Mouse (Mus musculus): ENCODE measurements around the gene Vsig8. TPM values are rescaled to one million over a fixed set of nuclear protein-coding genes. Genes with fewer than 3 reads are reported as not detected.
A peak's percentile ranks its signal among the peaks of the same experiment; 100 is the strongest.

Gene Vsig8
- polyA plus RNA-seq, 1 experiment from 2014 or later: 1.2 TPM

DNA sequence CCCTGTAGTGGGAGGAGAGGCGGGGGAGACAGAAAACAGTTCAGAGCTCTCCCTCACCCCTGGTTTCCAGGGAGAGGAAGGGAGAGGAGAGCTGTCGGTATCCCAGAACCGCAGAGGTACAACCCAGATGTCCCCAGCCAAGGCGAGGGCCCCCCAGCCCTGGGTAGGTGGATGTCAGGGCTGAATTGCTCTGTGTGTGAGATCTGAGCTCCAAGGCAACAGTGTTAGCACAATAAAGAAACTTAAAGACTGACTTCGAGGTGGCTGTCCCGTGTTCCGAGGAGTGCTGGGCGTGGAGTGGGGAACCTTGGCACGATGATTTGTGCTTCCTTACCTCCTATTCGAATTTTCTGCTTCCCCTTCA is 7.7 kb downstream of the Vsig8 start:
- peak overlapping the region; percentile 93 for H3K9ac ChIP-seq (ENCODE audit: low read depth, low read length)

DNA sequence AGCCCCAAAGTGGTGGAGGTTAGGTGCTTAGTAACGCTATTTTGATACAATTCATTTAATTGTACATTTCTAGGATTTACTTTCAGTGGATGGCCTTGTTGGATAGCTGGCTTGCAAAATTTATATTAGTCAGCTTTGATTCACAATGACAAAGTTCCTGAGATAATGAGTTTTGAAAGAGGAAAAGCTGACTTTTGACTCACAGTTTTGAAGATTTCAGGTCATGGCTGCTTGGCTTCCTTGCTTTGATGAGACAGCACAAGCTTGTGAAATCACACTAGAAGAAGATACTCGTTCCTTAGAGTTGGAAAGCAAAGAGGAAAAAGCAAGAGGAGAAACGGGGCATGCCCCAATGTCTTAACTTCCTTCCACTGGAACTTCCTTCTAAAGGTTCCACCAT is 10.4 kb downstream of the Vsig8 start:
- Histone ChIP-seq H3K9me3 (ENCODE audit: control insufficient read depth, low read length) (no peaks in the 10 kb centered on the region), H3K36me3 (ENCODE audit: control insufficient read depth, insufficient read depth, low read length) (no peaks in the 10 kb centered on the region), H3K4me3 (ENCODE audit: low read length) (no peak overlapping the region), H3K27ac (ENCODE audit: low read depth, low read length) (no peak overlapping the region), H3K4me2 (ENCODE audit: low read length) (no peak overlapping the region), H3K9ac (ENCODE audit: low read depth, low read length) (no peak overlapping the region), H3K4me1 (ENCODE audit: control insufficient read depth, insufficient read depth, low read depth, low read length) (peaks cover 13% of the 10 kb centered on the region), H3K27me3 (replicated peaks; ENCODE audit: control insufficient read depth, insufficient read depth, low read length) (peaks cover 2% of the 10 kb centered on the region)
- 75% methylated on average over 3 of the region's 3 CpGs for WGBS
- ATAC-seq: no peak

More for the DNA sequence above, 7.7 kb downstream of the Vsig8 start:
- peak overlapping the region; percentile 82 for H3K4me3 ChIP-seq (ENCODE audit: low read length)
- peak overlapping the region; percentile 97 for H3K4me2 ChIP-seq (ENCODE audit: low read length)
- peaks cover 2% of the 10 kb centered on the region for H3K27me3 ChIP-seq (replicated peaks; ENCODE audit: control insufficient read depth, insufficient read depth, low read length)
- peak; percentile 68 for ATAC-seq
- no peaks in the 10 kb centered on the region for H3K9me3 ChIP-seq (ENCODE audit: control insufficient read depth, low read length)
- H3K27ac ChIP-seq (ENCODE audit: low read depth, low read length): no peak overlapping the region; the same call in 1 of the 2 replicates
- peaks cover 13% of the 10 kb centered on the region for H3K4me1 ChIP-seq (ENCODE audit: control insufficient read depth, insufficient read depth, low read depth, low read length)
- no peaks in the 10 kb centered on the region for H3K36me3 ChIP-seq (ENCODE audit: control insufficient read depth, insufficient read depth, low read length)
- 0% methylated on average over 9 of the region's 10 CpGs for WGBS

DNA sequence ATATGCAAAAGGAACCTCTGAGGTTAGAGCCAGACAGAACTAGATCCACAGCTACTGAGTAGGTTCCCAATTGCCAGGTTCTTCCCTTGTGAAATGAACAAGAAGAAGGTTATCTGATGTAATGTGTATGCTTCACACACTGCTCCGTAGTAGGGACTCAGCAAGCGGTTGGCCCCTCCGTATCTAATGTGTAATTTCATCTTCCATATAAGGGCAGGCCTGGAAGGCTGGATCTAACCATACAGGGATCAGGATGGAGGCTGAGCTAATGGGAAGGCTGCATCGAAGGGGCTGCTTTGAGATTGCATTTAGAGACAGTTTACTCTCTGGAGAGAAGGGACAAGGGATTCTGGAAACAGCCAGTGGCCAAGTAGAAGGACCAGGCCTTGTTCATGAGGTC is 12.0 kb downstream of the Vsig8 start:
- H3K4me1 ChIP-seq (ENCODE audit: control insufficient read depth, insufficient read depth, low read depth, low read length): peaks cover 5% of the 10 kb centered on the region; the same call in 1 of the 2 replicates
- 67% methylated on average over 4 of the region's 4 CpGs for WGBS
- ATAC-seq: no peak
- no peak overlapping the region for H3K9ac ChIP-seq (ENCODE audit: low read depth, low read length)
- no peak overlapping the region for H3K4me2 ChIP-seq (ENCODE audit: low read length)
- no peaks in the 10 kb centered on the region for H3K9me3 ChIP-seq (ENCODE audit: control insufficient read depth, low read length)
- H3K4me3 ChIP-seq (ENCODE audit: low read length): no peak overlapping the region
- no peaks in the 10 kb centered on the region for H3K27me3 ChIP-seq (replicated peaks; ENCODE audit: control insufficient read depth, insufficient read depth, low read length)
- H3K36me3 ChIP-seq (ENCODE audit: control insufficient read depth, insufficient read depth, low read length): no peaks in the 10 kb centered on the region
- H3K27ac ChIP-seq (ENCODE audit: low read depth, low read length): no peak overlapping the region

DNA sequence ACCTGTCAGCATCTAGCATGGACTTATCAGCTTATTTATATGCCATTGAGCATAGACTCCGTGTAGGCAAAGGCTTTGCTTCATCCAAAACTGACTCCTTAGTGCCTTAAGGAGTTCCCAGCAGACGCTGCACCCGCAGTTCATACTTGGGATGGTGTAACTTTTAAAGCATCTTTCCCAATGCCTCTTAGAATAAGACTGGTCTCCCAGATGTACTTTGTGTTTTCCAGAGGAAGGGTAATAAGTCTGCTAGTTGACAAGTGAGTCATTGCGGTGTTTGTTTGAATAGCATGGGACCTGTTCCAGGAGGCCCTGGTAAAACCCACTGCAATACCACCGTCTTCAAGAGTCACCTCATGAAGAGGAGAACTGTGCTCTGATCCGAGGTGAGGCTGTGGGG is 24.4 kb downstream of the Vsig8 start:
- no peaks in the 10 kb centered on the region for H3K27me3 ChIP-seq (replicated peaks; ENCODE audit: control insufficient read depth, insufficient read depth, low read length)
- no peak overlapping the region for H3K9ac ChIP-seq (ENCODE audit: low read depth, low read length)
- no peak overlapping the region for H3K4me3 ChIP-seq (ENCODE audit: low read length)
- ATAC-seq: no peak
- no peak overlapping the region for H3K4me2 ChIP-seq (ENCODE audit: low read length)
- WGBS: 81% methylated on average over 6 of the region's 6 CpGs
- no peaks in the 10 kb centered on the region for H3K9me3 ChIP-seq (ENCODE audit: control insufficient read depth, low read length)
- H3K36me3 ChIP-seq (ENCODE audit: control insufficient read depth, insufficient read depth, low read length): no peaks in the 10 kb centered on the region
- H3K4me1 ChIP-seq (ENCODE audit: control insufficient read depth, insufficient read depth, low read depth, low read length): peaks cover 2% of the 10 kb centered on the region
- H3K27ac ChIP-seq (ENCODE audit: low read depth, low read length): no peak overlapping the region

DNA sequence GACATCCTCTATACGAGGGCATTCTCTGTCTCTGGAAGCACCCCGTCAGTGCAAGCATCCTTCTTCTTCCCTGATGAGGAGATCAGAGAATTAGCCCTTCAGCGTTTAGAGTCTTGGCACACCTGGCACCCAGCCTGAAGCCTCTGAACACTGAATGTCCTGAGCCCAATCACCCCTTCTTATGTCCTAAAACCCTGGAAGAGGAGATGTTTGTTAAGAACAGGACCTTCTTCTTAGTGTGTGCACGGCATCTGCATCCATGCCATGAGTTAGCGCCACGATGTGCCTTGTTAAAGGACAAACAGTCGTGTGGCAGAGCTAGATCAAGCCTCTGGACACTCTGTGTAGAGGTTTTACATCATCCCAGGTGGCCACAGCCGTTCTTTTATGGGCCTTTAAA is 26.7 kb downstream of the Vsig8 start:
- H3K4me2 ChIP-seq (ENCODE audit: low read length): no peak overlapping the region
- H3K27me3 ChIP-seq (replicated peaks; ENCODE audit: control insufficient read depth, insufficient read depth, low read length): no peaks in the 10 kb centered on the region
- H3K4me3 ChIP-seq (ENCODE audit: low read length): no peak overlapping the region
- H3K27ac ChIP-seq (ENCODE audit: low read depth, low read length): no peak overlapping the region
- ATAC-seq: no peak
- H3K9ac ChIP-seq (ENCODE audit: low read depth, low read length): no peak overlapping the region
- no peaks in the 10 kb centered on the region for H3K9me3 ChIP-seq (ENCODE audit: control insufficient read depth, low read length)
- H3K36me3 ChIP-seq (ENCODE audit: control insufficient read depth, insufficient read depth, low read length): no peaks in the 10 kb centered on the region
- 86% methylated on average over 8 of the region's 8 CpGs for WGBS
- H3K4me1 ChIP-seq (ENCODE audit: control insufficient read depth, insufficient read depth, low read depth, low read length): peaks cover 15% of the 10 kb centered on the region

DNA sequence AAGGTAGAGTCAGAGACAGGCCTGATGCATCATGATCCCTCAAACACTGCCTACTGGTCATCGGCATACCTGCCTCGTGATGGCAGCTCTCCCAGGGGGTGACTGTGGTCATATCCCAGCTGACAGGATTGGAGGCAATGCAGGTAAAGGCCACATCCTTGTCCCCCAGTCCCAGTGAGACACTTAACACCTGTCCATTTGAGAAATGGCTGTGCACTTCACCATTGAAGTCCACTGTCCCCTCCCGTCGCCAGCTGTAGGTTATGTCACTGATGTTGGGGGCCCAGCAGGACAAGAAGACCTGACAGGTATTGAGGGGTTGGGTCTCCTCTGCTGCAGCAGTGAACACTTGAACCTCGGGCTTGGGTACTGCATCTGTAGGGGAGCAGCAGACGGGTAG is 28.5 kb downstream of the Vsig8 start:
- no peak overlapping the region for H3K27ac ChIP-seq (ENCODE audit: low read depth, low read length)
- 86% methylated on average over 6 of the region's 6 CpGs for WGBS
- ATAC-seq: no peak
- no peaks in the 10 kb centered on the region for H3K27me3 ChIP-seq (replicated peaks; ENCODE audit: control insufficient read depth, insufficient read depth, low read length)
- H3K4me1 ChIP-seq (ENCODE audit: control insufficient read depth, insufficient read depth, low read depth, low read length): peaks cover 15% of the 10 kb centered on the region
- no peaks in the 10 kb centered on the region for H3K9me3 ChIP-seq (ENCODE audit: control insufficient read depth, low read length)
- H3K4me2 ChIP-seq (ENCODE audit: low read length): no peak overlapping the region
- H3K9ac ChIP-seq (ENCODE audit: low read depth, low read length): no peak overlapping the region
- H3K4me3 ChIP-seq (ENCODE audit: low read length): no peak overlapping the region
- no peaks in the 10 kb centered on the region for H3K36me3 ChIP-seq (ENCODE audit: control insufficient read depth, insufficient read depth, low read length)

DNA sequence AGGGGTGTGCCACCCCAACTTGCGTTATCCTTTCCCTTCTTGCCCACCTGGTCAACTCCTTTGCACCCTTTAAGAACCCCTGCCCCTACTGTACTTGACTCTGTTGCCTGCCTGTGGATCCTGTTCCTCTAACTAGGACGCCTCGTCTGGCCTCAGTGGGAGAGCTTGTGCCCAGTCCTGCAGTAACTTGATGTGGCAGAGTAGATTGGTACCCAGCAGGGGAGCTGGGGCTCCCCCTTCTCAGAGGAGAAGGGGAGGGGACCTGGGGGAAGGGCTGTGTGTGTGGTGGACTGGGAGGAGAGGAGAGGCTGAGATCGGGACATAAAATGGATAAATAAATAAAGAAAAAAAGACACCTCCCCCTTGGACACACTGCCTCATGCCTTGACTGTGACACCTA is 29.3 kb downstream of the Vsig8 start:
- no peak; the same call in 1 of the 2 replicates for ATAC-seq
- Histone ChIP-seq H3K36me3 (ENCODE audit: control insufficient read depth, insufficient read depth, low read length) (no peaks in the 10 kb centered on the region), H3K4me3 (ENCODE audit: low read length) (no peak overlapping the region), H3K27me3 (replicated peaks; ENCODE audit: control insufficient read depth, insufficient read depth, low read length) (no peaks in the 10 kb centered on the region), H3K27ac (ENCODE audit: low read depth, low read length) (no peak overlapping the region), H3K9me3 (ENCODE audit: control insufficient read depth, low read length) (no peaks in the 10 kb centered on the region), H3K4me1 (ENCODE audit: control insufficient read depth, insufficient read depth, low read depth, low read length) (peaks cover 15% of the 10 kb centered on the region), H3K9ac (ENCODE audit: low read depth, low read length) (no peak overlapping the region), H3K4me2 (ENCODE audit: low read length) (no peak overlapping the region)
- WGBS: 49% methylated on average over 4 of the region's 4 CpGs

DNA sequence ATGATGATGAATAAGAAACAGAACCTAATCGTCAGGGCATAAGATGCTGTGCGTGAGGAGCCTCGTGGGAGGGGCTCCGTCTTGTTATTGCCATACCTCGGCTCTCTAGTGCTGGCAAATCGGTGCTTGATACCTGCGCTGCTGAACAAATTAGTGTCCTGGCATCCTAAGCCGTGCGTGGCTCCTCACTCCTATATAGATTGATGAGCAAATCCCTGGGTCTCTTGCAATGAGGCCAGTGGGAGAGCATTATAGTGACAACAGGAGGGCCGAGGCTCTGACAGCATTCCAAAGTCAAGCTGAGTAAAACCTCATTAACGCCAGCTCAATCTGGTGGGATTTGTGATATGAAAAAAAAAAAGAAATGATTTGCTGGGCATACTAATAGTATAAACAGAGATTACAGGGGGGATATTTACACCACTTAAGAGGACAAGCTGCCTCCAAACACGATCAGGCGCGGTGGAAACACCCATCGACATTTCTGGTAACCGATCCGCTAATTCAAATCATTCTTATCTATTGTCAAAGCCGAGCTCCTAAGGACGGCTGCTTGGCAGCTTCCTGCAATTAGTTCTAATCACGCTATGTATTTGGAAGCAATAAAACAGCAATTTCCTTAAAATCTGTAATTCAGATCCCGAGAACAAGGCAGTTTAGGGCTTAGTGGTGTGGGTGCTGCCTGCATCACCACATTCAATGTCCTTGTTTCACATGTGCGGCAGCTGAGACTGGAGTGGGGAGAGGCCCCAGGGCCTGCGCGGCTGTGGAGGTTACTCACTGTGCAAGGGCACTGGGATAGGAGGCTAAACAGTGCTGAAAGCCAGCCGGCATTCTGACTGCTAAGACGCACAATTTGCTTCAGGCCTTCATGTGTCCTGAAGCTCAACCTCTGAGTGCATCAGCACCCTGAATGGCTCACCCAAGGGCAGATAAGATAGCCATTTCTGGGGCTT is 30.2 kb downstream of the Vsig8 start:
- H3K4me1 ChIP-seq (ENCODE audit: control insufficient read depth, insufficient read depth, low read depth, low read length): peaks cover 15% of the 10 kb centered on the region
- H3K4me3 ChIP-seq (ENCODE audit: low read length): no peak overlapping the region
- H3K4me2 ChIP-seq (ENCODE audit: low read length): peak overlapping the region; percentile 35
- H3K9ac ChIP-seq (ENCODE audit: low read depth, low read length): peak overlapping the region; percentile 47; the same call in 1 of the 2 replicates
- H3K36me3 ChIP-seq (ENCODE audit: control insufficient read depth, insufficient read depth, low read length): no peaks in the 10 kb centered on the region
- no peaks in the 10 kb centered on the region for H3K27me3 ChIP-seq (replicated peaks; ENCODE audit: control insufficient read depth, insufficient read depth, low read length)
- peak overlapping the region; percentile 63; the same call in 1 of the 2 replicates for H3K27ac ChIP-seq (ENCODE audit: low read depth, low read length)
- H3K9me3 ChIP-seq (ENCODE audit: control insufficient read depth, low read length): no peaks in the 10 kb centered on the region
- ATAC-seq: peak; percentile 71
- WGBS: 21% methylated on average over 26 of the region's 26 CpGs

DNA sequence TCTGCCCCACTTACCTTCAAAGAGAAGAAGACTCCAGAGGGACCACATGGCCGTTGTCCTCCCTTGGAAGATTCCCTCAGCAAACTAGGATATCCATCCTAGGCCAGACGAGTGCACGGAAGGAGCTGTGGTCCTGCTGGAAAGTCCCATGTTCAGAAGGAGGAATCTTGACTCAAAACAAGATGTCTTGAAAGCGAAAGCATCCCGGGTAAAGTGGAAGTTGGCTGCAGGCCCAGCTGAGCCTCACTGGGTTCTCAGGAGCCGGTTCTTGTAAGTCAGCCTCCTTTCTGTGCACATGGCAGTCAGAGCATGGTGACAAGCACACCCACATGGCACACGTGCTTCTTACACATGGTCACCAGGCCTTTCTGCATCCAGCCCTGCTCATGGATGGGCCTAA is 34.6 kb downstream of the Vsig8 start, which contains the start of gene Slamf8:
Gene Slamf8, minus strand, starts transcription at position 184 of the 400 bp plus-strand sequence.
- Histone ChIP-seq H3K36me3 (ENCODE audit: control insufficient read depth, insufficient read depth, low read length) (no peaks in the 10 kb centered on the region), H3K27me3 (replicated peaks; ENCODE audit: control insufficient read depth, insufficient read depth, low read length) (no peaks in the 10 kb centered on the region), H3K4me3 (ENCODE audit: low read length) (no peak within 1 kb of the TSS), H3K4me2 (ENCODE audit: low read length) (no peak within 1 kb of the TSS), H3K4me1 (ENCODE audit: control insufficient read depth, insufficient read depth, low read depth, low read length) (peaks cover 10% of the 10 kb centered on the region), H3K9ac (ENCODE audit: low read depth, low read length) (no peak within 1 kb of the TSS), H3K9me3 (ENCODE audit: control insufficient read depth, low read length) (no peaks in the 10 kb centered on the region), H3K27ac (ENCODE audit: low read depth, low read length) (no peak within 1 kb of the TSS)
- ATAC-seq: no peak
- 74% methylated on average over 7 of the region's 7 CpGs for WGBS
